Mouse (Mus musculus) A20 (cell line): ENCODE results near the gene Eci1.

Experiments used
- DNase-seq: peaks from one replicate; pipeline ENCODE4 v3.0.0-alpha.2; 2011; ENCODE audit warnings: low read depth, low spot score

Eci1 gene

GRCm38 (mm10) chr17:24473612-24474275 is 47.3 kb downstream of the Eci1 start, which contains the start of gene Bricd5:
Bricd5 (plus strand) TSS chr17:24473884.
- no peak for DNase-seq

- no peak for DNase-seq
These were observed 48.1 kb downstream of the Eci1 start for GRCm38 (mm10) chr17:24474557-24474956.

GRCm38 (mm10) chr17:24475586-24475985 is 49.1 kb downstream of the Eci1 start:
- no peak for DNase-seq

- no peak for DNase-seq
These were observed 49.8 kb downstream of the Eci1 start for GRCm38 (mm10) chr17:24476022-24476776.

- no peak for DNase-seq
These were observed 50.9 kb downstream of the Eci1 start for GRCm38 (mm10) chr17:24477053-24477984.

GRCm38 (mm10) chr17:24477985-24478600 is 51.7 kb downstream of the Eci1 start:
- DNase-seq: no peak

- DNase-seq: peak; percentile 99
These were observed 52.4 kb downstream of the Eci1 start, which contains the start of gene Mlst8 for GRCm38 (mm10) chr17:24478663-24479380. Mlst8 (minus strand) TSS chr17:24479078.

- no peak for DNase-seq
These were observed 53.0 kb downstream of the Eci1 start for GRCm38 (mm10) chr17:24479431-24479830.

- DNase-seq: peak; percentile 61
These were observed 53.9 kb downstream of the Eci1 start for GRCm38 (mm10) chr17:24480201-24480826.

GRCm38 (mm10) chr17:24481027-24481815 is 54.8 kb downstream of the Eci1 start:
- DNase-seq: no peak

GRCm38 (mm10) chr17:24483495-24483894 is 57.1 kb downstream of the Eci1 start:
- no peak for DNase-seq

GRCm38 (mm10) chr17:24485090-24485860 is 58.8 kb downstream of the Eci1 start:
- DNase-seq: no peak

GRCm38 (mm10) chr17:24488186-24488661 is 61.8 kb downstream of the Eci1 start, which contains the start of gene Caskin1:
Caskin1 (plus strand) TSS chr17:24488601.
- no peak for DNase-seq

GRCm38 (mm10) chr17:24488662-24489264 is 62.3 kb downstream of the Eci1 start:
- DNase-seq: no peak
